Mouse (Mus musculus): ENCODE results near the gene Cspg5. TPM values are rescaled to one million over a fixed set of nuclear protein-coding genes. Genes with fewer than 3 reads are reported as not detected.
A peak's percentile ranks its signal among the peaks of the same experiment; 100 is the strongest.

Gene Cspg5
- polyA plus RNA-seq, 1 experiment from 2014 or later = 0.27 TPM

DNA sequence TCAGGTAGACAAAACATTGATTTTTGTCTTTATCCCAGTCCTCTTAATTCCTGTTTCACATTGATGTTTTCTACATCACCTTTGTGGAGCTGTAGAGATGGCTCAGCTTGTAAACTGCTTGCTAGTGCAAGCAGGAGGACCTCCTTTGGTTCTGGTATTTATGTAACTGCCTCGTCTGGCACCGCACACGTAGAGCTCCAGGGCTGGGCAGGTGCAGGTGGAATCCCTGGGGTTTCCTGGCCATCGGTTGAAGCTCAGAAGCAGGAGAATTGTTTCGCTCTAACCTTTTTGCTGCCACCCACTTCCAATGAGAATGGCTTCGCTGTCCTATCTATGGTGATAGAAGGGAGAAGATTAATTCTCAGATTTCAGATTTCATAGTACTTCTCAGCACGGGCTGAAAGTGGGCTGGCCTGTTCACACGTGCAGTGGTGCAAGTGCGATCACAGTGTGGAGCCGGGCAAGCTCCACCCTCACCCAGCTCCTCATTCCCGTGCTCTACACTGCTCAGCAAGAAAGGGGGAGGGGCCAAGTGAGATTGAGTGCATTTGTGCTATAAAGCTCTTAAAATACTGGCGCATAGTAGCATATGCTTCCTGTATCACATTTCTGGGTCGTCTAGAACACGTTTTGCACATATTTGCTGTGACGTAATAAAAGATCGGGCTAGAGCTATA lies 13.1 kb upstream of the Cspg5 start:
- ATAC-seq (ENCODE audit: low read depth) = no peak
- H3K9me3 ChIP-seq (replicated peaks) = no peaks in the 10 kb centered on the region
- no peaks in the 10 kb centered on the region for H3K27me3 ChIP-seq
- H3K27ac ChIP-seq = no peak overlapping the region
- peaks cover 72% of the 10 kb centered on the region for H3K36me3 ChIP-seq
- no peak overlapping the region for H3K9ac ChIP-seq
- no peak overlapping the region for H3K4me3 ChIP-seq (replicated peaks)
- 82% methylated on average over 16 of the region's 16 CpGs for WGBS (ENCODE audit: insufficient replicate concordance)
- H3K4me2 ChIP-seq = no peak overlapping the region
- DNase-seq = no peak
- peaks cover 8% of the 10 kb centered on the region for H3K4me1 ChIP-seq (replicated peaks)

DNA sequence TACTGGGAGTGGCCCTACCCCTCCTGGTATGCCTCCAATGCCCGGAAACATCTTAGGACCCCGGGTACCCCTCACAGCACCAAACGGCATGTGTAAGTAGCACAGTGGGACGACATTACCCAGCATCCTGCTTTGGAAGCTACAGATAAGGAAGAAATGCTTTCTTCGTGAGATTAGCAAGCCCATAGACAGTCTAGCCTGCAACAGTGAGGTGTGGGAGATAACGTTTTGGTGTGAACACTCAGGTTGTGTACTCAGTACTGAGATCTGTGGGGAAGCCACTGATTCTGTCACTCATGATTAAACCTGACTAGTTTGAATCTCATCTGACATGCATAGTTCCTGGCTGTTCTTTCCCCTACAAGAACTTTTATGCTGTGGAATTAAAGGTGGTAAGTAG lies 8.6 kb upstream of the Cspg5 start:
- Histone ChIP-seq H3K9me3 (replicated peaks) (no peaks in the 10 kb centered on the region), H3K9ac (no peak overlapping the region), H3K4me1 (replicated peaks) (peaks cover 8% of the 10 kb centered on the region), H3K4me2 (no peak overlapping the region), H3K27ac (no peak overlapping the region), H3K4me3 (replicated peaks) (no peak overlapping the region), H3K27me3 (no peaks in the 10 kb centered on the region), H3K36me3 (peaks cover 67% of the 10 kb centered on the region)
- 38% methylated on average over 6 of the region's 6 CpGs for WGBS (ENCODE audit: insufficient replicate concordance)
- DNase-seq (no peak), ATAC-seq (ENCODE audit: low read depth) (peak; percentile 67)

DNA sequence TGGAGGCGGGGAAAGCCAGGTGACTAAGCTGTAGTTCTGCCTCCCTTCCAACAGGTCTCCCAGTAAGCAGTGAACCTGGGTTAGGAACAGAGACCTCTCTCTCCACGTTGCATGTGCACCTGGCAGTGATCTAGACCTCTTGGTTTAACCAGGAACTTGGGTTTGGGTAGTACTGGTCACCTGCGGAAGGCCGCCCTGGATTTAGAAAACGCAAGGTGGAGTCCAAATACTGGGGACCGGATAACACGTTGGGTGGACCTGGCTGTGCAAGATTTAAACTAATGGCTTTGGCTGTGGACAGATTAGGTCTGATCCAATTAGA lies 945 bp downstream of the Cspg5 start:
- Histone ChIP-seq H3K27me3 (peaks cover 59% of the 10 kb centered on the region), H3K4me1 (replicated peaks) (peaks cover 21% of the 10 kb centered on the region), H3K4me3 (replicated peaks) (peak overlapping the region; percentile 66), H3K9ac (peak overlapping the region; percentile 39; the same call in 1 of the 2 replicates), H3K4me2 (peak overlapping the region; percentile 93), H3K27ac (no peak overlapping the region), H3K9me3 (replicated peaks) (no peaks in the 10 kb centered on the region), H3K36me3 (no peaks in the 10 kb centered on the region; the same call in 1 of the 2 replicates)
- DNase-seq = no peak
- 20% methylated on average over 7 of the region's 7 CpGs for WGBS (ENCODE audit: insufficient replicate concordance)
- ATAC-seq (ENCODE audit: low read depth) = no peak; the same call in 1 of the 2 replicates

DNA sequence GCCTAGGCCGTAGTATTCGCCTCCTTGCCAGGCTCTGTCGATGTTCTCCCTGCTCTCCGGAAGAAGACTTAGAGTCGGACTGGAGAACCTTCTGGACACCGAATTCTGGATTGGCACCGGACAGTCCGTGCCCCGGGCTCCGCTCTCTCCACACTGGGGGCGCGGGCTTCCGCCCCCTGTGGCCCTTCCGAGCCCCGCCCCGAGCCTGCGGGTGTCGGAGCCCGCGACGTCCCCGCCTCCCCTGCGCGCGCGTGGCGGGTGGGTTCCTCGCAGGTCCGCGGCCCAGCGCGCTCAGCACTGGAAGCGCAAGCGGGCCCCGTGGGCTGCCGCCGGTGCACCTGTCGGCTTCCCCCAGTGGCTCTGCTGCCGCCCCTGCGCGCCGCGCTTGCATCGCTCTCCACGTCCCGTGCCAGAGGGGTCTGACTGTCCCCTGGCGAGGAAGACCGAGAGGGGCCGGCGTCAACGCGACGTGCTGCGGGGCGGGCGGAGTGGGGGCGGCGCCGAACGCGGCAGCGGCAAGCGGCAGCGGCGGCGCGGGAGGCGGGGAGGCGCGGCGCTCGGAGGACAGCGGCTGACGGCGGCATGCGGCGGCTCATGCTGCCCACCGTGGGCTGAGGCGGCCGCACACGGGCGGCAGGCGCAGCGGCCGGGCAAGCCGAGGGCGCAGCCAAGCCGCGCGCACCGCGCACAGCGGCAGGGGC lies 1.5 kb downstream of the Cspg5 start:
- H3K9ac ChIP-seq = peak overlapping the region; percentile 39

DNA sequence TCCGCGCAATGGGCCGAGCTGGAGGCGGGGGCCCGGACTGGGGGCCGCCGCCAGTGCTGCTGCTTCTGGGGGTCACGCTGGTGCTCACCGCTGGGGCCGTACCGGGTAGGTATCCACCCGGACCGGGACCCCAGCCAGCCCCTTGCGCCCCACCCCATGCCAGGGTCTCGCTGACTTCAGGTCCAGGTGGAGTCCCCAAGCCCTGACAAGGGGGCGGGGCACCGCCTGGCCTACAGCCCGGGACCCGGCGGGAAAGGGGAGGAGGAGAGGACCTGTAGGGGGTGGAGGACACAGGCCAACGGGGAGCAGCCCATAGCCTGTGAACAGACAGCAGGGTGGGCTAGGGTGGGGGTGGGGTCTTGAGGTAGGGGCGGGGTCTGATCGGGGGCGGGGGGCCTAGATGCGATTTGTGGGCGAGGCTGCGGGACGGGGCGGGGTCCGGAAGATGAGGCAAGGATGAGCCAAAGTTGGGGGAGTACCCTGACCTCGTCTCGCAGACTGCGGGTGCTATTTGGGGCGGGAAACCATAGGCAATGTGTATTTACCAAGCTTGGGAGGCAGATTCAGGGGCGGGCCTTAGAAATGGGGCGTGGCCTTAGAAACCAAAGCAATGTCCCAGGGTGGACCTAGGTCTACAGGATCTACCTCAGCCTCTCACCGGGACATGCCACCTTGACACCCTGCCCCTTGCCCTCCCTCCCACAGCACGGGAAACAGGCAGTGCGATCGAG lies 2.2 kb downstream of the Cspg5 start:
- Histone ChIP-seq H3K9me3 (replicated peaks) (no peaks in the 10 kb centered on the region), H3K36me3 (no peaks in the 10 kb centered on the region; the same call in 1 of the 2 replicates), H3K27ac (no peak overlapping the region), H3K4me1 (replicated peaks) (peaks cover 21% of the 10 kb centered on the region), H3K27me3 (peaks cover 65% of the 10 kb centered on the region), H3K4me3 (replicated peaks) (peak overlapping the region; percentile 66), H3K4me2 (peak overlapping the region; percentile 93), H3K9ac (peak overlapping the region; percentile 39)
- DNase-seq (peak; percentile 13), ATAC-seq (ENCODE audit: low read depth) (peak; percentile 69)
- WGBS (ENCODE audit: insufficient replicate concordance) = 2% methylated on average over 38 of the region's 40 CpGs

More for the DNA sequence above, 1.5 kb downstream of the Cspg5 start:
- Histone ChIP-seq H3K9me3 (replicated peaks) (no peaks in the 10 kb centered on the region), H3K4me1 (replicated peaks) (peaks cover 21% of the 10 kb centered on the region), H3K4me2 (peak overlapping the region; percentile 93), H3K27me3 (peaks cover 64% of the 10 kb centered on the region), H3K4me3 (replicated peaks) (peak overlapping the region; percentile 66), H3K36me3 (no peaks in the 10 kb centered on the region; the same call in 1 of the 2 replicates), H3K27ac (no peak overlapping the region)
- WGBS (ENCODE audit: insufficient replicate concordance) = 2% methylated on average over 84 of the region's 93 CpGs
- ATAC-seq (ENCODE audit: low read depth) (no peak), DNase-seq (no peak)

DNA sequence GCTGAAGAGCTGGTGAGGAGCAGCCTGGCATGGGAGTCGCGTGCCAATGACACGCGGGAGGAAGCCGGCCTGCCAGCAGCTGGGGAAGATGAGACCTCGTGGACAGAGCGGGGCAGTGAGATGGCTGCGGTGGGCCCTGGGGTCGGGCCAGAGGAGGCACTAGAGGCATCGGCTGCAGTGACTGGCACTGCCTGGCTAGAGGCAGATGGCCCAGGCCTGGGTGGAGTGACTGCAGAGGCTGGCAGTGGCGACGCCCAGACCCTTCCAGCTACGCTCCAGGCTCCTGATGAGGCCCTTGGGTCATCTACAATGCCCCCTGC lies 2.7 kb downstream of the Cspg5 start:
- Histone ChIP-seq H3K9me3 (replicated peaks) (no peaks in the 10 kb centered on the region), H3K4me1 (replicated peaks) (peaks cover 21% of the 10 kb centered on the region), H3K4me3 (replicated peaks) (peak overlapping the region; percentile 66), H3K9ac (no peak overlapping the region), H3K27ac (no peak overlapping the region), H3K4me2 (peak overlapping the region; percentile 93), H3K27me3 (peaks cover 65% of the 10 kb centered on the region), H3K36me3 (no peaks in the 10 kb centered on the region; the same call in 1 of the 2 replicates)
- DNase-seq (no peak), ATAC-seq (ENCODE audit: low read depth) (peak; percentile 22; the same call in 1 of the 2 replicates)
- 41% methylated on average over 13 of the region's 13 CpGs for WGBS (ENCODE audit: insufficient replicate concordance)

DNA sequence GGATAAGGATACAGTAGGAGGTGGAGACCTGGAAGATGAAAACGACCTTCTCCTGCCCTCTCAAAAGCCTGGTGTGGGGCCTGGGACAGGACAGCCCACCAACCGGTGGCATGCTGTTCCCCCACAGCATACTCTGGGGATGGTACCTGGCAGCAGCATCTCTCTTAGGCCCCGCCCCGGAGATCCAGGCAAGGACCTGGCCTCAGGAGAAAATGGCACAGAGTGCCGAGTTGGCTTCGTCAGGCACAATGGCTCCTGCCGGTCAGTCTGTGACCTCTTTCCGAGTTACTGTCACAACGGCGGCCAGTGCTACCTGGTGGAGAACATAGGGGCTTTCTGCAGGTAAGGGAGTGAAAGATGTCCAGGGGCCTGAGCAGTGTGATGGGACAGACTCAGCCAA lies 3.5 kb downstream of the Cspg5 start:
- H3K27ac ChIP-seq = no peak overlapping the region
- no peak for DNase-seq
- ATAC-seq (ENCODE audit: low read depth) = no peak
- H3K4me1 ChIP-seq (replicated peaks) = peaks cover 21% of the 10 kb centered on the region
- WGBS (ENCODE audit: insufficient replicate concordance) = 77% methylated on average over 10 of the region's 10 CpGs
- H3K4me2 ChIP-seq = no peak overlapping the region
- peaks cover 60% of the 10 kb centered on the region for H3K27me3 ChIP-seq
- H3K36me3 ChIP-seq = no peaks in the 10 kb centered on the region
- H3K4me3 ChIP-seq (replicated peaks) = no peak overlapping the region
- H3K9ac ChIP-seq = no peak overlapping the region
- no peaks in the 10 kb centered on the region for H3K9me3 ChIP-seq (replicated peaks)

DNA sequence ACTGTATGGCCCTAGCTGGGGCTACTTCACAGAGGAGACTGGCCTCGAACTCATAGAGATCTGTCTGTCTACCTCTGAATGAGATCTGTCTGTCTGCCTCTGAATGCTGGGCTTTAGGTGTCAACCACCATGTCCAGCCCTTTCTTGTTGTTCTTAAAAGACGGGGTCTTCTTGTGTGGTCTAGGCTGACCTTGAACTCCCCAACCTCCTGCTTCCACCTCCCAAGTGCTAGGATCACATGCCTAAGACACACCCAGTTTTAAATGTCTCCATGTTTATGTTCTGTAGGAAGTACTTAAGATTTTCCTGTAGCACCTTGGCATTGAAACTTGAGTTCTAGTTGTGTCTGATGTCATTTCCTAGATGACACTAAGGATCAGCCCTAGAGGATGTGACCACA lies 5.3 kb downstream of the Cspg5 start:
- Histone ChIP-seq H3K36me3 (no peaks in the 10 kb centered on the region), H3K4me2 (no peak overlapping the region), H3K4me1 (replicated peaks) (peaks cover 21% of the 10 kb centered on the region), H3K9me3 (replicated peaks) (no peaks in the 10 kb centered on the region), H3K4me3 (replicated peaks) (no peak overlapping the region), H3K9ac (no peak overlapping the region), H3K27me3 (peaks cover 45% of the 10 kb centered on the region), H3K27ac (no peak overlapping the region)
- WGBS (ENCODE audit: insufficient replicate concordance) = 50% methylated on average over 2 of the region's 2 CpGs
- ATAC-seq (ENCODE audit: low read depth) = no peak
- DNase-seq = no peak

DNA sequence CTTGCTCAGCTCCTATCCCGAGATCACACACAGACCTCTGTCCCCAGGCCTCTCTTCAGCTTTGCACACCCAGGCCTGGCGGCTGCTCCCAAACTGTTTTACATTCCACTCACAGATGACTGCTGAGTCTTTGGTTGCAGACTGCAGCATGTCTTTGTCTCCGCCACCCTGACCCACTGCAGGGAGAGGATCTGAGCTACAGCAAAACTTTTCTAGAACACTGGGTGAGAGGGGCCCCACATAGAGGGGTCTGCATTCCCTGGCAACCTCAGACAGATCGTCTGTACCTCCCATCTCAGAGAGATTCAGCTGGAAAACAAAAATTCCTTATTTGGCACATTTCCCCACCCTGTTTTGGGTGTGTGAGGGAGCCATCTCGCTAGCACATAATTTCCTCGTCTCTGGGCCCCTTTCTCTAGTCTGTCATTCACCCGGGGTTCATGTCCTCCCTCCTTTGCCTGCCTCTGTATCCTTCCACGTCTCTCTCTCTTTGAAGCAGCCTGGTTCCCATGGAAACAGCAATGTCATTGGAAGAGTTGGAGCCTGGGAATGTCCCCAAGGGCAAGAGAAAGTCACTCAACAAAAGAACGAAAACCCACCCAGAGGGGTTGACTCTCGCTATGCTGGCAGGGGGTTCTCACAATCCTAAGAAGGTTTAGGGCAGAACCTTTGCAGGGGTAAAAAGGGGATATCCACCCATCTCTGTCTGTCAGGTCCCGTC lies 6.4 kb downstream of the Cspg5 start:
- Histone ChIP-seq H3K4me2 (no peak overlapping the region), H3K27ac (no peak overlapping the region), H3K4me3 (replicated peaks) (no peak overlapping the region), H3K27me3 (peaks cover 34% of the 10 kb centered on the region), H3K9me3 (replicated peaks) (no peaks in the 10 kb centered on the region), H3K4me1 (replicated peaks) (peaks cover 14% of the 10 kb centered on the region), H3K9ac (no peak overlapping the region), H3K36me3 (no peaks in the 10 kb centered on the region)
- ATAC-seq (ENCODE audit: low read depth) (no peak), DNase-seq (no peak)
- 40% methylated on average over 11 of the region's 11 CpGs for WGBS (ENCODE audit: insufficient replicate concordance)

DNA sequence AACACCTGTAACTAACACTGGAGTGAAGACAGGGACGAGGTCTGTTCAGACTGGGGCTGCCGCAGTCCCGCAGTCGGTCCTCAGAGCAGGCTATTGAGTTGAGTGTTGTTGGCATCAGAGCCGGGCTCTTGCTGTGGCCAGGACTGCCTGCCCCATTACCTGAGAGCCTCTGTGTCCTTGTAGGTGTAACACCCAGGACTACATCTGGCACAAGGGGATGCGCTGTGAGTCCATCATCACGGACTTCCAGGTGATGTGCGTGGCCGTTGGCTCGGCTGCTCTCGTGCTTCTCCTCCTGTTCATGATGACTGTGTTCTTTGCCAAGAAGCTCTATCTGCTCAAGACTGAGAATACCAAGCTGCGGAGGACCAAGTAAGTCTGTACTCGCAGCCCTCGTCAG lies 7.2 kb downstream of the Cspg5 start:
- H3K9me3 ChIP-seq (replicated peaks) = no peaks in the 10 kb centered on the region
- no peak overlapping the region for H3K4me3 ChIP-seq (replicated peaks)
- no peak overlapping the region for H3K27ac ChIP-seq
- H3K9ac ChIP-seq = no peak overlapping the region
- 84% methylated on average over 14 of the region's 14 CpGs for WGBS (ENCODE audit: insufficient replicate concordance)
- DNase-seq (no peak), ATAC-seq (ENCODE audit: low read depth) (no peak)
- peaks cover 6% of the 10 kb centered on the region for H3K4me1 ChIP-seq (replicated peaks)
- no peaks in the 10 kb centered on the region for H3K36me3 ChIP-seq
- no peak overlapping the region for H3K4me2 ChIP-seq
- H3K27me3 ChIP-seq = peaks cover 26% of the 10 kb centered on the region

DNA sequence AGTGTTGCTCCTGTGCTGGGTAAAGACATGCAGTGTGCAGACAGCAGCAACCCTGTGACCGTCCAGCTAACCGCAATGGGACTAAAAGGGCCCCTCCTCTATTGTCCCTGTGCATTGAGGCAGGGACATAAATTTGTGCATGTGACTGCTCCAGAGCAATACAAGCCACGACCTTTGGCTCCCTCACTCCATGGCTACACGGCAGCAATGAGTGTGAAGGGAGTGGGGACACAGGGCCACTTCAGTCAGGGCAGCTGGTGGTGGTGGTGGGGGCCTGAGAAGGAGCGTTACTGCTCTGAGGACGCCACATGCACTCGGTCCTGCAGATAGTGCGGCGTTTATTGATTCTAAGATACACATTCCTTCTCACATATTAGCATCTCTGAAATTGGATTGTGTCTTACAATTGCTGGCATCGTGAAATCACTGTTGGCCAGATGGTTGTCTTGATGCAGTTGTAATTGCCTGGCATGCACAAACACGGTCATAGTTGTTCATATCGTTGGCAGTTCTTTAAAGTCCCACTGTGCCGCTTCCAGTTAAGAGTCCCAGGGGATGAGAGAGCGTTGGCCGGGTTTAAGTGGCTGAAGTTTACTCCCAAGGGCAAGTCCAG lies 11.9 kb downstream of the Cspg5 start:
- Histone ChIP-seq H3K4me3 (replicated peaks) (no peak overlapping the region), H3K4me1 (replicated peaks) (no peaks in the 10 kb centered on the region), H3K27ac (no peak overlapping the region), H3K27me3 (no peaks in the 10 kb centered on the region), H3K9ac (no peak overlapping the region), H3K4me2 (no peak overlapping the region), H3K9me3 (replicated peaks) (no peaks in the 10 kb centered on the region), H3K36me3 (no peaks in the 10 kb centered on the region)
- ATAC-seq (ENCODE audit: low read depth) (no peak), DNase-seq (no peak)
- WGBS (ENCODE audit: insufficient replicate concordance) = 70% methylated on average over 15 of the region's 15 CpGs

Measured in liver, embryonic 13.5 days (tissue).